Mouse (Mus musculus) CD8-positive naive resting alpha-beta T cell, adult 2 months (primary cell): ENCODE measurements around the gene Cadm2.

ENCODE experiments used
- DNase-seq, 2 experiments: peaks; one replicate each; pipeline ENCODE4 v3.0.0; 2022; ENCODE audit warnings: low read depth in 2 of 2, low spot score in 2 of 2

The Cadm2 gene

GRCm38 (mm10) chr16:67175386-67175785 lies 445.3 kb downstream of the Cadm2 start:
- no peak for DNase-seq

GRCm38 (mm10) chr16:67162211-67162790 lies 458.4 kb downstream of the Cadm2 start:
- DNase-seq, result no peak

- DNase-seq, result no peak
Measured at GRCm38 (mm10) chr16:67124811-67125210, 495.9 kb downstream of the Cadm2 start.

- no peak for DNase-seq
Measured at GRCm38 (mm10) chr16:67122532-67122931, 498.2 kb downstream of the Cadm2 start.

- DNase-seq, result no peak
Measured at GRCm38 (mm10) chr16:67121781-67122180, 498.9 kb downstream of the Cadm2 start.

GRCm38 (mm10) chr16:67106478-67107061 lies 514.1 kb downstream of the Cadm2 start:
- DNase-seq, result no peak

- no peak for DNase-seq
Measured at GRCm38 (mm10) chr16:67096706-67097105, 524.0 kb downstream of the Cadm2 start.

- DNase-seq, result no peak
Measured at GRCm38 (mm10) chr16:67095916-67096315, 524.8 kb downstream of the Cadm2 start.

GRCm38 (mm10) chr16:67089747-67090146 lies 531.0 kb downstream of the Cadm2 start:
- DNase-seq, result no peak

GRCm38 (mm10) chr16:67079318-67079717 lies 541.4 kb downstream of the Cadm2 start:
- DNase-seq, result no peak

- no peak for DNase-seq
Measured at GRCm38 (mm10) chr16:67076169-67076895, 544.4 kb downstream of the Cadm2 start.

- no peak for DNase-seq
Measured at GRCm38 (mm10) chr16:67068461-67068860, 552.2 kb downstream of the Cadm2 start.

- no peak for DNase-seq
Measured at GRCm38 (mm10) chr16:67030918-67031317, 589.8 kb downstream of the Cadm2 start.

- no peak for DNase-seq
Measured at GRCm38 (mm10) chr16:67019856-67020255, 600.9 kb downstream of the Cadm2 start.

GRCm38 (mm10) chr16:67017710-67018109 lies 603.0 kb downstream of the Cadm2 start:
- no peak for DNase-seq

GRCm38 (mm10) chr16:67003161-67003560 lies 617.5 kb downstream of the Cadm2 start:
- DNase-seq, result no peak

- DNase-seq, result no peak
Measured at GRCm38 (mm10) chr16:67001707-67002106, 619.0 kb downstream of the Cadm2 start.

- no peak for DNase-seq
Measured at GRCm38 (mm10) chr16:66997461-66997860, 623.2 kb downstream of the Cadm2 start.

- no peak for DNase-seq
Measured at GRCm38 (mm10) chr16:66987741-66988140, 633.0 kb downstream of the Cadm2 start.

- no peak for DNase-seq
Measured at GRCm38 (mm10) chr16:66986879-66987278, 633.8 kb downstream of the Cadm2 start.

- no peak for DNase-seq
Measured at GRCm38 (mm10) chr16:66970912-66971311, 649.8 kb downstream of the Cadm2 start.

GRCm38 (mm10) chr16:66969520-66970144 lies 651.1 kb downstream of the Cadm2 start:
- no peak for DNase-seq
